In genomic region chr15:94342365-94342764, GRCm38 (mm10) we compare ENCODE assay signal across 8 mouse cellular contexts.
DNase-seq lines count a peak whose midpoint lies in the region; ATAC-seq and TF ChIP-seq lines count a peak whose summit lies in the region.

No protein-coding gene starts in this region.

- no peaks in the 10 kb centered on the region for H3K27me3 ChIP-seq in intestine, postnatal 0 days (replicated peaks; ENCODE audit: control insufficient read depth, insufficient read depth, low read length)
- no peaks in the 10 kb centered on the region for H3K27me3 ChIP-seq in intestine, embryonic 15.5 days (replicated peaks)
- no peaks in the 10 kb centered on the region for H3K27me3 ChIP-seq in embryonic facial prominence, embryonic 11.5 days (ENCODE audit: control insufficient read depth, insufficient read depth, low read length)
- no peaks in the 10 kb centered on the region for H3K27me3 ChIP-seq in hindbrain, postnatal 0 days (ENCODE audit: insufficient read depth, low read length)

- H3K9me3 ChIP-seq in intestine, postnatal 0 days (ENCODE audit: control insufficient read depth): no peaks in the 10 kb centered on the region
- H3K9me3 ChIP-seq in intestine, embryonic 15.5 days: no peaks in the 10 kb centered on the region; the same call in 1 of the 2 replicates
- H3K9me3 ChIP-seq in embryonic facial prominence, embryonic 11.5 days (replicated peaks; ENCODE audit: control insufficient read depth, low read length): no peaks in the 10 kb centered on the region
- H3K9me3 ChIP-seq in hindbrain, postnatal 0 days (ENCODE audit: low read length): no peaks in the 10 kb centered on the region

- H3K27ac ChIP-seq in intestine, postnatal 0 days (ENCODE audit: low read depth, low read length): no peak overlapping the region
- H3K27ac ChIP-seq in intestine, embryonic 15.5 days: no peak overlapping the region
- no peak overlapping the region for H3K27ac ChIP-seq in embryonic facial prominence, embryonic 11.5 days (replicated peaks; ENCODE audit: low read depth, low read length)
- H3K27ac ChIP-seq in hindbrain, postnatal 0 days: no peak overlapping the region

- no peak overlapping the region for H3K9ac ChIP-seq in intestine, postnatal 0 days (ENCODE audit: low read depth, low read length)
- H3K9ac ChIP-seq in intestine, embryonic 15.5 days: no peak overlapping the region
- H3K9ac ChIP-seq in embryonic facial prominence, embryonic 11.5 days (replicated peaks; ENCODE audit: low read length): no peak overlapping the region
- no peak overlapping the region for H3K9ac ChIP-seq in hindbrain, postnatal 0 days (replicated peaks; ENCODE audit: low read length)

- H3K36me3 ChIP-seq in intestine, postnatal 0 days (ENCODE audit: control insufficient read depth, insufficient read depth): no peaks in the 10 kb centered on the region
- H3K36me3 ChIP-seq in intestine, embryonic 15.5 days: no peaks in the 10 kb centered on the region
- no peaks in the 10 kb centered on the region for H3K36me3 ChIP-seq in embryonic facial prominence, embryonic 11.5 days (replicated peaks; ENCODE audit: control insufficient read depth, insufficient read depth, low read depth, low read length)
- peaks cover 13% of the 10 kb centered on the region; the same call in 1 of the 2 replicates for H3K36me3 ChIP-seq in hindbrain, postnatal 0 days (ENCODE audit: insufficient read depth, low read length)

- TF ChIP-seq CTCF in intestine, postnatal 0 days (IDR thresholded peaks at IDR 0.05; ENCODE audit: low read depth): peak; percentile 75
- peak; percentile 78 for TF ChIP-seq CTCF in hindbrain, postnatal 0 days (IDR thresholded peaks at IDR 0.05; ENCODE audit: low read depth)

- no peak overlapping the region for H3K4me3 ChIP-seq in intestine, postnatal 0 days (ENCODE audit: low read depth, low read length)
- no peak overlapping the region for H3K4me3 ChIP-seq in intestine, embryonic 15.5 days (replicated peaks)
- H3K4me3 ChIP-seq in embryonic facial prominence, embryonic 11.5 days (ENCODE audit: low read depth, low read length): no peak overlapping the region
- H3K4me3 ChIP-seq in hindbrain, postnatal 0 days (ENCODE audit: low read length): no peak overlapping the region

- no peaks in the 10 kb centered on the region for H3K4me1 ChIP-seq in intestine, postnatal 0 days (replicated peaks; ENCODE audit: control insufficient read depth, insufficient read depth, low read length)
- no peaks in the 10 kb centered on the region for H3K4me1 ChIP-seq in intestine, embryonic 15.5 days (replicated peaks)
- no peaks in the 10 kb centered on the region for H3K4me1 ChIP-seq in embryonic facial prominence, embryonic 11.5 days (ENCODE audit: control insufficient read depth, insufficient read depth, low read length)
- no peaks in the 10 kb centered on the region for H3K4me1 ChIP-seq in hindbrain, postnatal 0 days (ENCODE audit: insufficient read depth, low read length)

- no peak overlapping the region for H3K4me2 ChIP-seq in intestine, postnatal 0 days (replicated peaks; ENCODE audit: low read depth)
- no peak overlapping the region for H3K4me2 ChIP-seq in intestine, embryonic 15.5 days (replicated peaks)
- no peak overlapping the region for H3K4me2 ChIP-seq in embryonic facial prominence, embryonic 11.5 days (ENCODE audit: low read depth, low read length)
- no peak overlapping the region for H3K4me2 ChIP-seq in hindbrain, postnatal 0 days (ENCODE audit: low read depth, low read length)

- peak; percentile 49 for DNase-seq in adrenal gland, adult 8-10 months
- DNase-seq in embryonic facial prominence, embryonic 11.5 days (ENCODE audit: low spot score): peak; percentile 72
- peak; percentile 46 for DNase-seq in hindbrain, postnatal 0 days (ENCODE audit: low spot score)
- DNase-seq in left cerebral cortex, postnatal 36 days (ENCODE audit: low spot score in 2 of 2): peak; percentile 59 to 73
- DNase-seq in retina, embryonic 14.5 days (ENCODE audit: low spot score): peak; percentile 69
- DNase-seq in thymus, postnatal 25 days: peak; percentile 63

- no peak for ATAC-seq in intestine, postnatal 0 days
- no peak for ATAC-seq in intestine, embryonic 15.5 days
- ATAC-seq in embryonic facial prominence, embryonic 11.5 days (replicated peaks; ENCODE audit: insufficient number of reproducible peaks, low FRiP score, low TSS enrichment, low read depth): no peak
- no peak for ATAC-seq in hindbrain, postnatal 0 days

- 61% methylated on average over 10 of the region's 10 CpGs for WGBS in intestine, postnatal 0 days
- WGBS in intestine, embryonic 15.5 days: 57% methylated on average over 10 of the region's 10 CpGs
- 45% methylated on average over 10 of the region's 10 CpGs for WGBS in embryonic facial prominence, embryonic 11.5 days
- 64% methylated on average over 10 of the region's 10 CpGs for WGBS in hindbrain, postnatal 0 days

- intact Hi-C loops in left cerebral cortex, postnatal 36 days (cut with DNase I): no loop called here
